In genomic region chr19:46522433-46523044, GRCm38 (mm10) we compare ENCODE assay signal across 8 mouse cellular contexts. TPM values are rescaled to one million over a fixed set of nuclear protein-coding genes. Genes with fewer than 3 reads are reported as not detected.
A peak's percentile ranks its signal among the peaks of the same experiment; 100 is the strongest.
DNase-seq lines count a peak whose midpoint lies in the region; ATAC-seq and TF ChIP-seq lines count a peak whose summit lies in the region.

No protein-coding gene starts in this region.

- peaks cover 7% of the 10 kb centered on the region for H3K4me1 ChIP-seq in liver, adult 2 months (ENCODE audit: control insufficient read depth, insufficient read depth, low read length)
- peaks cover 28% of the 10 kb centered on the region for H3K4me1 ChIP-seq in brown adipose tissue, adult 24 weeks (ENCODE audit: control insufficient read depth, insufficient read depth, insufficient read length, low read length)
- H3K4me1 ChIP-seq in hindbrain, embryonic 14.5 days (replicated peaks; ENCODE audit: control insufficient read depth, insufficient read depth, low read length) = peaks cover 60% of the 10 kb centered on the region

- no peak overlapping the region for H3K27ac ChIP-seq in liver, adult 2 months (replicated peaks; ENCODE audit: insufficient read depth, low read depth, low read length)
- peak overlapping the region; percentile 56 for H3K27ac ChIP-seq in brown adipose tissue, adult 24 weeks (replicated peaks; ENCODE audit: low read depth, low read length)
- peak overlapping the region; percentile 83; the same call in 1 of the 2 replicates for H3K27ac ChIP-seq in hindbrain, embryonic 14.5 days

- DNase-seq in liver, adult 2 months (ENCODE audit: extremely low read depth, low read depth, low spot score) = peak; percentile 55
- DNase-seq in liver = no peak
- no peak for DNase-seq in hindbrain, embryonic 14.5 days (ENCODE audit: low spot score)
- peak; percentile 43 for DNase-seq in naive thymus-derived CD4-positive, alpha-beta T cell, adult 2 months (ENCODE audit: low read depth)
- no peak for DNase-seq in gastrocnemius, postnatal 10 days
- DNase-seq in urinary bladder, postnatal 4 days (ENCODE audit: low spot score in 2 of 2) = no peak
- DNase-seq in cerebellum, postnatal 25 days = no peak

- H3K4me3 ChIP-seq in liver, adult 2 months (ENCODE audit: insufficient read depth, low read depth, low read length) = no peak overlapping the region
- no peak overlapping the region for H3K4me3 ChIP-seq in brown adipose tissue, adult 24 weeks (ENCODE audit: insufficient read depth, low read depth, low read length)
- H3K4me3 ChIP-seq in hindbrain, embryonic 14.5 days (replicated peaks; ENCODE audit: low read length) = no peak overlapping the region

- TF ChIP-seq POLR2A in liver, adult 2 months (IDR thresholded peaks at IDR 0.05; ENCODE audit: extremely low read depth, insufficient read depth, low read length) = no peak

- H3K27me3 ChIP-seq in liver, adult 2 months (ENCODE audit: control insufficient read depth, insufficient read depth, low read length) = no peaks in the 10 kb centered on the region
- H3K27me3 ChIP-seq in hindbrain, embryonic 14.5 days (ENCODE audit: control insufficient read depth, insufficient read depth, low read length) = no peaks in the 10 kb centered on the region

- H3K79me2 ChIP-seq in liver, adult 2 months (ENCODE audit: control insufficient read depth, insufficient read depth, low read length) = no peaks in the 10 kb centered on the region

- no peaks in the 10 kb centered on the region for H3K9me3 ChIP-seq in hindbrain, embryonic 14.5 days (ENCODE audit: control insufficient read depth, low read length)

- TF ChIP-seq CTCF in liver, adult 2 months (IDR thresholded peaks at IDR 0.05; ENCODE audit: low read depth, low read length) = no peak

- no peak for ATAC-seq in hindbrain, embryonic 14.5 days (ENCODE audit: low FRiP score)

- H3K4me2 ChIP-seq in hindbrain, embryonic 14.5 days (replicated peaks) = no peak overlapping the region

- H3K36me3 ChIP-seq in liver, adult 2 months (ENCODE audit: control insufficient read depth, insufficient read depth, low read length) = no peaks in the 10 kb centered on the region
- H3K36me3 ChIP-seq in hindbrain, embryonic 14.5 days (replicated peaks; ENCODE audit: control insufficient read depth, insufficient read depth) = no peaks in the 10 kb centered on the region

- WGBS in liver, adult 2 months = 65% methylated on average over 15 of the region's 15 CpGs
- 38% methylated on average over 15 of the region's 15 CpGs for WGBS in hindbrain, embryonic 14.5 days

- no peak overlapping the region for H3K9ac ChIP-seq in liver, adult 2 months (ENCODE audit: low read depth, low read length)
- no peak overlapping the region for H3K9ac ChIP-seq in hindbrain, embryonic 14.5 days

RNA-seq across cellular contexts. Expression of gene Trim8, which starts 21.0 kb away (rescaled TPM):
- 7.3 and 9.9 TPM in 2 replicates for total RNA-seq in liver, adult 2 months (2014; rRNA removed)
- 17.7 and 20.0 TPM in 2 replicates for polyA plus RNA-seq in liver, adult 2 months (2012; rRNA removed)
- 12.4 and 17.4 TPM in 2 replicates for polyA plus RNA-seq in brown adipose tissue, adult 24 weeks (2012; ENCODE audit: insufficient read depth, insufficient read length, missing spikeins)
- 37.5 and 39.4 TPM in 2 replicates for polyA plus RNA-seq in hindbrain, embryonic 14.5 days (2014; fragmentation: Nextera tagmentation; extraction: Ambion mirVana)
- total RNA-seq in gastrocnemius, postnatal 10 days (2021) = 10 to 100 TPM; 26.1 to 29.7 TPM

RNA-seq across cellular contexts. Expression of gene Arl3, which starts 50.5 kb away (rescaled TPM):
- total RNA-seq in liver, adult 2 months (2014; rRNA removed) = 21.9 and 25.1 TPM in 2 replicates
- 8.7 and 12.7 TPM in 2 replicates for polyA plus RNA-seq in liver, adult 2 months (2012; rRNA removed)
- polyA plus RNA-seq in brown adipose tissue, adult 24 weeks (2012; ENCODE audit: insufficient read depth, insufficient read length, missing spikeins) = 44.9 and 58.1 TPM in 2 replicates
- polyA plus RNA-seq in hindbrain, embryonic 14.5 days (2014; fragmentation: Nextera tagmentation; extraction: Ambion mirVana) = 130 and 141 TPM in 2 replicates
- total RNA-seq in gastrocnemius, postnatal 10 days (2021) = 10 to 100 TPM; 48.9 to 50.5 TPM

RNA-seq across cellular contexts. Expression of gene Sfxn2, which starts 50.6 kb away (rescaled TPM):
- 33.8 and 34.6 TPM in 2 replicates for total RNA-seq in liver, adult 2 months (2014; rRNA removed)
- 13.9 and 15.1 TPM in 2 replicates for polyA plus RNA-seq in liver, adult 2 months (2012; rRNA removed)
- 3.8 and 6.4 TPM in 2 replicates for polyA plus RNA-seq in brown adipose tissue, adult 24 weeks (2012; ENCODE audit: insufficient read depth, insufficient read length, missing spikeins)
- polyA plus RNA-seq in hindbrain, embryonic 14.5 days (2014; fragmentation: Nextera tagmentation; extraction: Ambion mirVana) = 7.2 and 8.4 TPM in 2 replicates
- total RNA-seq in gastrocnemius, postnatal 10 days (2021) = 1 to 10 TPM; 5.5 to 7.3 TPM

Comparison
In these comparisons a context has a peak if more than half of its experiments do, and no peak if none do; other contexts are left out.
1. DNase-seq: peak in liver, adult 2 months (single experiment) and naive thymus-derived CD4-positive, alpha-beta T cell, adult 2 months (single experiment); none in liver (single experiment), hindbrain, embryonic 14.5 days (single experiment), gastrocnemius, postnatal 10 days (single experiment), urinary bladder, postnatal 4 days (0 of 2) and cerebellum, postnatal 25 days (0 of 2).